Mouse (Mus musculus) c-Kit-positive CD71-positive TER-119-positive erythroid progenitor cells, embryonic 14.5 days (primary cell): ENCODE data around the gene Smarcc1.

Experiments used
- DNase-seq: peaks from one replicate; pipeline ENCODE4 v3.0.0-alpha.2; 2013; ENCODE audit warnings: low spot score

Smarcc1 gene

GRCm38 (mm10) chr9:110230395-110231071 lies 113.0 kb downstream of the Smarcc1 start:
- no peak for DNase-seq

- no peak for DNase-seq
These were observed 117.5 kb downstream of the Smarcc1 start for GRCm38 (mm10) chr9:110234962-110235361.

GRCm38 (mm10) chr9:110243221-110243833 lies 125.8 kb downstream of the Smarcc1 start, which contains the start of gene Cspg5:
Gene Cspg5 (plus strand): TSS chr9:110243783.
- DNase-seq: no peak

GRCm38 (mm10) chr9:110244567-110244888 lies 127.0 kb downstream of the Smarcc1 start:
- DNase-seq: no peak

- no peak for DNase-seq
These were observed 127.5 kb downstream of the Smarcc1 start for GRCm38 (mm10) chr9:110244889-110245589.

- DNase-seq: peak; percentile 22
These were observed 128.2 kb downstream of the Smarcc1 start for GRCm38 (mm10) chr9:110245590-110246320.

GRCm38 (mm10) chr9:110246321-110246640 lies 128.8 kb downstream of the Smarcc1 start:
- DNase-seq: no peak

GRCm38 (mm10) chr9:110247049-110247448 lies 129.5 kb downstream of the Smarcc1 start:
- no peak for DNase-seq

GRCm38 (mm10) chr9:110248861-110249260 lies 131.4 kb downstream of the Smarcc1 start:
- no peak for DNase-seq

- no peak for DNase-seq
These were observed 132.5 kb downstream of the Smarcc1 start for GRCm38 (mm10) chr9:110249823-110250543.

GRCm38 (mm10) chr9:110250776-110251175 lies 133.3 kb downstream of the Smarcc1 start:
- no peak for DNase-seq

- no peak for DNase-seq
These were observed 138.0 kb downstream of the Smarcc1 start for GRCm38 (mm10) chr9:110255407-110256019.

- DNase-seq: no peak
These were observed 141.1 kb downstream of the Smarcc1 start for GRCm38 (mm10) chr9:110258646-110259045.

GRCm38 (mm10) chr9:110259118-110259517 lies 141.6 kb downstream of the Smarcc1 start:
- DNase-seq: no peak

GRCm38 (mm10) chr9:110263181-110263580 lies 145.7 kb downstream of the Smarcc1 start:
- DNase-seq: no peak

- no peak for DNase-seq
These were observed 147.5 kb downstream of the Smarcc1 start for GRCm38 (mm10) chr9:110264991-110265390.

- DNase-seq: no peak
These were observed 150.9 kb downstream of the Smarcc1 start for GRCm38 (mm10) chr9:110268416-110268815.

- DNase-seq: no peak
These were observed 154.8 kb downstream of the Smarcc1 start for GRCm38 (mm10) chr9:110272330-110272729.

GRCm38 (mm10) chr9:110273507-110273906 lies 156.0 kb downstream of the Smarcc1 start:
- no peak for DNase-seq

- DNase-seq: no peak
These were observed 158.4 kb downstream of the Smarcc1 start for GRCm38 (mm10) chr9:110275882-110276281.

- no peak for DNase-seq
These were observed 159.9 kb downstream of the Smarcc1 start for GRCm38 (mm10) chr9:110277431-110277881.
